Mouse (Mus musculus) heart, postnatal 0 days (tissue): ENCODE measurements at regions not wholly inside any gene's neighbourhood (a gene's known extent, or its start where the extent isn't known, plus 50 kb on each side); places are given as distances from the start of the nearest gene placed in this dataset.

ENCODE experiments used
- ATAC-seq: fragments of 200-750 bp; cut with Nextera tagmentation; 2 replicates; pipeline ENCODE4 v1.8.0; 2017; ENCODE audit warnings: low read depth, moderate number of reproducible peaks, moderate library complexity; ENCODE audit not compliant: insufficient read depth
- DNase-seq: peaks from one replicate; pipeline ENCODE4 v3.0.0-alpha.2; 2016; ENCODE audit warnings: low spot score
- H3K27ac ChIP-seq: fragments of 300-500 bp; sonication (generic); 2 replicates; pipeline ENCODE4 v1.5.1; 2014; ENCODE audit warnings: low read depth, mild to moderate bottlenecking
- H3K27me3 ChIP-seq: fragments of 300-500 bp; sonication (generic); 2 replicates; pipeline ENCODE4 v1.6.1; 2014; ENCODE audit warnings: low read length, mixed read lengths; ENCODE audit not compliant: control insufficient read depth, insufficient read depth
- H3K36me3 ChIP-seq: fragments of 300-500 bp; sonication (generic); replicated peaks from 2 replicates; pipeline ENCODE4 v1.6.1; 2014; ENCODE audit warnings: low read length, mixed read lengths; ENCODE audit not compliant: control insufficient read depth, insufficient read depth
- H3K4me1 ChIP-seq: fragments of 300-500 bp; sonication (generic); 2 replicates; pipeline ENCODE4 v1.6.1; 2014; ENCODE audit warnings: antibody characterized with exemption; ENCODE audit not compliant: control insufficient read depth, insufficient read depth
- H3K4me2 ChIP-seq: fragments of 300-500 bp; sonication (generic); 2 replicates; pipeline ENCODE4 v1.6.1; 2014; ENCODE audit warnings: low read depth, mild to moderate bottlenecking, low read length, moderate library complexity
- H3K4me3 ChIP-seq: fragments of 300-500 bp; sonication (generic); 2 replicates; pipeline ENCODE4 v1.5.1; 2014; ENCODE audit warnings: low read depth, low read length
- H3K9ac ChIP-seq: fragments of 300-500 bp; sonication (generic); replicated peaks from 2 replicates; pipeline ENCODE4 v1.6.1; 2014; ENCODE audit warnings: low read depth, low read length, mixed read lengths
- H3K9me3 ChIP-seq: fragments of 300-500 bp; sonication (generic); replicated peaks from 2 replicates; pipeline ENCODE4 v1.6.1; 2016; ENCODE audit warnings: low read length; ENCODE audit not compliant: control insufficient read depth
- CTCF ChIP-seq: IDR thresholded peaks from 2 replicates; pipeline ENCODE4 v1.5.1; 2016; ENCODE audit warnings: antibody characterized with exemption, control low read depth, low read depth
- EP300 ChIP-seq: IDR thresholded peaks from 2 replicates; pipeline ENCODE4 v1.6.1; 2016; ENCODE audit warnings: antibody characterized with exemption, low read depth
- WGBS: fragments of 180-500 bp; shearing (Covaris S2); extraction: QIAGEN DNeasy Blood & Tissue Kit; methylation state at CpG from one replicate; pipeline ENCODE4 v1.1.7; 2014; 5-methylcytosine and 5-hydroxymethylcytosine counted together

DNA sequence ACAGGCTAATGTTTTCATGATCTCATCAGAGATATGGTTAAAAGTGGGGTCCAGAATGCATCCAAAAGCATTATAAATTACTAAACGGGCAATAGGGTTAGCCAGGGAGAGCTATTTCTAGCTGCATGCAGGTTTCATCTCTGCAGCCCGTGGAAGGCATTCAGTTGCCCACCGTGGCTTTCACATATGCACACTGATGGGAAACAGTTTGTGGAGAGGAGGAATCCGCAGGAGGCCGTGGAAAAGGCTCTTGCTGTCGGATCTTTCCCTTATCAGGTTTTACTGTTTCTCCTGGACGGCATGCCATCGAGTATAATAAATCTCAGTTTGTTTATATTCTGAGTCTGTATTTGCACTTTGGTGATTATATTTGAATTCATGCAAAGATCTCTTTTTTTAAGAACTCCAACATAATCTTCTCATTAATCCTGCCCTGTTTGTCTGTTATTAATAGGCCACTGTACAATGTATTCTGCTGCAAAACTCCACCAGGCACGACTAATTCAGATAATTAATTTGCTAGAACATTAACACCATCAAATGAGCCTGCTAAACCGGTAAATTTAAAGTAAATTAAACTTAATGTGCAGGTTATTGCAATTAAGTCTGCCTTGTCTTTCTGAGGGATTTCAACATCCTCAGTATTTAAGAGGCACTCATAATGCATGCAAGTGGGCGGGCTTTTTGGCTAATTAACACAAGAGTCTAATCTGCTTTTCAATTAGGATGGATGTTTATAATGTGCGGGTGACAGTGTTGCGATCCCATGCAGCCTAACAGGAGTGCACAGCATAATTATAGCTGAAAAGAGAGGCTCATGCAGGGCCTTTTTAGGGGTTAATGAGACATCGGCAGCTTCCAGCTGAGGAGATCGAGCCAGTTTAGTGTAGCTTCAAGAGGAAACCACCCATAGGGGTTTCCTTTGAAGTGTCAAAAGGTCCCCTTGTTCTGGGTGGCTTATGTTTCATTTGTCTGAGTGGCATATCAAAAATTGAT, 170.2 kb downstream of the Pou4f1 start:
- WGBS, result 67% methylated on average over 15 of the region's 15 CpGs
- Histone ChIP-seq H3K27me3 (no peaks in the 10 kb centered on the region), H3K36me3 (no peaks in the 10 kb centered on the region), H3K4me1 (no peaks in the 10 kb centered on the region), H3K4me3 (no peak overlapping the region), H3K27ac (no peak overlapping the region), H3K9me3 (no peaks in the 10 kb centered on the region), H3K4me2 (no peak overlapping the region), H3K9ac (no peak overlapping the region)
- ATAC-seq, result no peak
- no peak for DNase-seq
- TF ChIP-seq CTCF, result no peak
- TF ChIP-seq EP300, result no peak

DNA sequence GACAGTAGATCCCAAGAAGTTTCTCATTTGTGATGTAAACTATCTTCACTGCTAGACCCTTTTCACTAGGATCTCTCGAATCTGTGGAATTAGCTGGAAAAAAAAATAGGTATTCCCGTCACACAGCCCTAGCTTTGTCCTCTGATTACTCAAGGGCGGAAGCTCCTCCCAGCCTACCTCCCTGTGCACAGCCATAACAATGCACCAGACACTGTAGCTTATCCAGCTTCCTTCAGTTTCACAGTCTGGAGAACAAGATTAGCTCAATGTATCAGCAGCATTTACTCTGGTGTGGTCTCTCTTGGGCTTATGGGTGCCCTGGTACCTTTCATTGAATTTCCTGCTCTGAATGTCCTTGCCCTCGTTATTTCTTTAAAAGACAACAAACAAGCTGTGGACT, 174.0 kb downstream of the Pou4f1 start:
- Histone ChIP-seq H3K9ac (no peak overlapping the region), H3K4me1 (no peaks in the 10 kb centered on the region), H3K9me3 (no peaks in the 10 kb centered on the region), H3K36me3 (no peaks in the 10 kb centered on the region), H3K4me3 (no peak overlapping the region), H3K4me2 (no peak overlapping the region), H3K27me3 (no peaks in the 10 kb centered on the region), H3K27ac (no peak overlapping the region)
- ATAC-seq (no peak), DNase-seq (no peak)
- TF ChIP-seq CTCF (no peak), EP300 (no peak)
- WGBS, result 29% methylated on average over 4 of the region's 4 CpGs

DNA sequence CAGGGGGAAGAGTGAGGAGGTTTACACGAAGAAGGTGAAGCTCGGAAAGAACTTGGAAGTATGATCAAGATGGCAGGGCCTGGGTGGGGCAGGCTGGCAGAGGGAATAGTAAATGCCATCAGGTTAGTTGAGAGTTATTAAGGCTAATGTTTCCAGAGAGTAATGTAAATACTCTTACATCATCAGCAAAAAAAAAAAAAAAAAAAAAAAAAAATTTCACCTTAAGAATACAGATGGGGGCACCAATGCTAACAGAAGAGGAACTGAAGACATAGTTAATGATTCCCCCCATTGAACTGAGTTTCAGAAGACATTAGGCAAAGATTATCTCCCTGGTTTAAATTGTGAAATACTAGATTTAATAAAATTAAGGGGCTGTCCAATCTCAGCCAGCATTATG, 174.7 kb downstream of the Pou4f1 start:
- H3K27ac ChIP-seq, result no peak overlapping the region
- H3K4me1 ChIP-seq, result no peaks in the 10 kb centered on the region
- no peak overlapping the region for H3K9ac ChIP-seq
- 89% methylated on average over 2 of the region's 2 CpGs for WGBS
- no peak for ATAC-seq
- no peak overlapping the region for H3K4me2 ChIP-seq
- H3K27me3 ChIP-seq, result no peaks in the 10 kb centered on the region
- H3K4me3 ChIP-seq, result no peak overlapping the region
- no peaks in the 10 kb centered on the region for H3K9me3 ChIP-seq
- no peak for DNase-seq
- H3K36me3 ChIP-seq, result no peaks in the 10 kb centered on the region
- no peak for TF ChIP-seq EP300

GRCm38 (mm10) chr14:104280353-104280752, 187.4 kb downstream of the Pou4f1 start:
- Histone ChIP-seq H3K36me3 (no peaks in the 10 kb centered on the region), H3K4me3 (no peak overlapping the region), H3K9ac (no peak overlapping the region), H3K9me3 (no peaks in the 10 kb centered on the region), H3K27me3 (no peaks in the 10 kb centered on the region), H3K4me2 (no peak overlapping the region), H3K4me1 (no peaks in the 10 kb centered on the region), H3K27ac (no peak overlapping the region)
- 78% methylated on average over 6 of the region's 6 CpGs for WGBS
- DNase-seq (no peak), ATAC-seq (no peak)
- TF ChIP-seq CTCF (no peak), EP300 (no peak)

- 67% methylated on average over 5 of the region's 5 CpGs for WGBS
- no peak for DNase-seq
- H3K27me3 ChIP-seq, result no peaks in the 10 kb centered on the region
- H3K4me2 ChIP-seq, result no peak overlapping the region
- no peaks in the 10 kb centered on the region for H3K36me3 ChIP-seq
- H3K9ac ChIP-seq, result no peak overlapping the region
- no peaks in the 10 kb centered on the region for H3K4me1 ChIP-seq
- ATAC-seq, result no peak
- no peak overlapping the region for H3K4me3 ChIP-seq
- TF ChIP-seq CTCF, result no peak
- TF ChIP-seq EP300, result no peak
- H3K27ac ChIP-seq, result no peak overlapping the region
- H3K9me3 ChIP-seq, result no peaks in the 10 kb centered on the region
These were observed 187.9 kb downstream of the Pou4f1 start for GRCm38 (mm10) chr14:104279890-104280289.

- no peak overlapping the region for H3K27ac ChIP-seq
- no peak overlapping the region for H3K4me3 ChIP-seq
- no peaks in the 10 kb centered on the region for H3K36me3 ChIP-seq
- H3K4me1 ChIP-seq, result no peaks in the 10 kb centered on the region
- 51% methylated on average over 4 of the region's 4 CpGs for WGBS
- no peak for TF ChIP-seq CTCF
- no peak overlapping the region for H3K4me2 ChIP-seq
- no peaks in the 10 kb centered on the region for H3K9me3 ChIP-seq
- H3K27me3 ChIP-seq, result no peaks in the 10 kb centered on the region
- ATAC-seq, result no peak
- no peak for DNase-seq
- H3K9ac ChIP-seq, result no peak overlapping the region
These were observed 193.0 kb downstream of the Pou4f1 start for GRCm38 (mm10) chr14:104274752-104275151.
